Mouse (Mus musculus) hindbrain, postnatal 0 days (tissue): ENCODE data around the gene Aes. TPM values are rescaled to one million over a fixed set of nuclear protein-coding genes. Genes with fewer than 3 reads are reported as not detected.

Experiments
- ATAC-seq: fragments of 200-750 bp; cut with Nextera tagmentation; 2 replicates; pipeline ENCODE4 v1.8.0; 2017; ENCODE audit warnings: mild to moderate bottlenecking, moderate TSS enrichment, moderate library complexity
- DNase-seq: peaks from one replicate; pipeline ENCODE4 v3.0.0-alpha.2; 2015; ENCODE audit warnings: low spot score
- H3K27ac ChIP-seq: fragments of 300-500 bp; sonication (generic); 2 replicates; pipeline ENCODE4 v1.5.1; 2014; ENCODE audit warnings: mild to moderate bottlenecking
- H3K27me3 ChIP-seq: fragments of 300-500 bp; sonication (generic); 2 replicates; pipeline ENCODE4 v1.6.1; 2014; ENCODE audit warnings: low read length, mixed read lengths; ENCODE audit not compliant: insufficient read depth
- H3K36me3 ChIP-seq: fragments of 300-500 bp; sonication (generic); 2 replicates; pipeline ENCODE4 v1.6.1; 2014; ENCODE audit warnings: low read length, mixed read lengths; ENCODE audit not compliant: insufficient read depth
- H3K4me1 ChIP-seq: fragments of 300-500 bp; sonication (generic); 2 replicates; pipeline ENCODE4 v1.6.1; 2014; ENCODE audit warnings: antibody characterized with exemption, low read length, mixed read lengths; ENCODE audit not compliant: insufficient read depth
- H3K4me2 ChIP-seq: fragments of 300-500 bp; sonication (generic); 2 replicates; pipeline ENCODE4 v1.6.1; 2014; ENCODE audit warnings: low read depth, mild to moderate bottlenecking, low read length, moderate library complexity, mixed read lengths
- H3K4me3 ChIP-seq: fragments of 300-500 bp; sonication (generic); 2 replicates; pipeline ENCODE4 v1.5.1; 2014; ENCODE audit warnings: low read length
- H3K9ac ChIP-seq: fragments of 300-500 bp; sonication (generic); replicated peaks from 2 replicates; pipeline ENCODE4 v1.6.1; 2014; ENCODE audit warnings: mild to moderate bottlenecking, low read length, moderate library complexity, mixed read lengths
- H3K9me3 ChIP-seq: fragments of 300-500 bp; sonication (generic); 2 replicates; pipeline ENCODE4 v1.6.1; 2016; ENCODE audit warnings: low read length, mixed read lengths
- CTCF ChIP-seq: IDR thresholded peaks from 2 replicates; pipeline ENCODE4 v1.5.1; 2016; ENCODE audit warnings: antibody characterized with exemption, control low read depth, low read depth
- WGBS: fragments of 180-500 bp; shearing (Covaris S2); extraction: QIAGEN DNeasy Blood & Tissue Kit; methylation state at CpG from one replicate; pipeline ENCODE4 v1.1.7; 2014; 5-methylcytosine and 5-hydroxymethylcytosine counted together
- polyA plus RNA-seq: library from polyadenylated mRNA; unstranded; fragments of >200 nt; fragmentation: Nextera tagmentation; extraction: Ambion mirVana; gene quantifications from 2 replicates; pipeline ENCODE4 v1.2.1, GENCODE M21; 2015
- total RNA-seq: library from RNA; depleted of rRNA; stranded (reverse); fragments of >200 nt; gene quantifications from 2 replicates; pipeline ENCODE4 v1.2.3, GENCODE M21; 2014

Aes gene
- total and polyA plus RNA-seq, 2 experiments from 2014 or later = 635 to 834 TPM

- Histone ChIP-seq H3K4me2 (no peak overlapping the region), H3K9ac (no peak overlapping the region), H3K4me1 (no peaks in the 10 kb centered on the region), H3K27me3 (peaks cover 3% of the 10 kb centered on the region; the same call in 1 of the 2 replicates), H3K4me3 (no peak overlapping the region), H3K36me3 (no peaks in the 10 kb centered on the region), H3K27ac (no peak overlapping the region), H3K9me3 (no peaks in the 10 kb centered on the region)
- WGBS = 74% methylated on average over 3 of the region's 3 CpGs
- ATAC-seq = no peak
- TF ChIP-seq CTCF = no peak
- DNase-seq = no peak
Observed at GRCm38 (mm10) chr10:81519978-81520365, 39.3 kb upstream of the Aes start.

- TF ChIP-seq CTCF = no peak
- WGBS = 76% methylated on average over 6 of the region's 6 CpGs
- no peak for DNase-seq
- ATAC-seq = no peak
- Histone ChIP-seq H3K9me3 (no peaks in the 10 kb centered on the region), H3K27me3 (no peaks in the 10 kb centered on the region), H3K36me3 (no peaks in the 10 kb centered on the region), H3K4me3 (no peak overlapping the region), H3K4me2 (0 out of 2 replicates have a peak overlapping the region, but pooled peaks have one; percentile 2), H3K27ac (no peak overlapping the region), H3K4me1 (no peaks in the 10 kb centered on the region), H3K9ac (no peak overlapping the region)
Observed at GRCm38 (mm10) chr10:81523142-81523541, 36.1 kb upstream of the Aes start.

GRCm38 (mm10) chr10:81523570-81523969 is 35.7 kb upstream of the Aes start:
- Histone ChIP-seq H3K36me3 (peaks cover 2% of the 10 kb centered on the region; the same call in 1 of the 2 replicates), H3K27me3 (no peaks in the 10 kb centered on the region), H3K4me1 (no peaks in the 10 kb centered on the region), H3K4me3 (no peak overlapping the region), H3K27ac (no peak overlapping the region), H3K4me2 (0 out of 2 replicates have a peak overlapping the region, but pooled peaks have one; percentile 2), H3K9me3 (no peaks in the 10 kb centered on the region), H3K9ac (no peak overlapping the region)
- DNase-seq (no peak), ATAC-seq (no peak)
- no peak for TF ChIP-seq CTCF
- WGBS = 27% methylated on average over 19 of the region's 19 CpGs

GRCm38 (mm10) chr10:81524051-81524605 is 35.2 kb upstream of the Aes start, which contains the start of gene Gna15:
TSS of gene Gna15 (minus strand) at chr10:81524225.
- Histone ChIP-seq H3K36me3 (peaks cover 7% of the 10 kb centered on the region; the same call in 1 of the 2 replicates), H3K9ac (no peak within 1 kb of the TSS), H3K27me3 (no peaks in the 10 kb centered on the region), H3K4me1 (no peaks in the 10 kb centered on the region), H3K9me3 (no peaks in the 10 kb centered on the region), H3K4me3 (no peak within 1 kb of the TSS), H3K27ac (no peak within 1 kb of the TSS), H3K4me2 (0 out of 2 replicates have a peak within 1 kb of the TSS, but pooled peaks have one; percentile 2)
- 32% methylated on average over 9 of the region's 9 CpGs for WGBS
- DNase-seq = no peak
- ATAC-seq = peak; percentile 46; the same call in 1 of the 2 replicates
- no peak for TF ChIP-seq CTCF

- Histone ChIP-seq H3K4me3 (no peak overlapping the region), H3K9me3 (no peaks in the 10 kb centered on the region), H3K36me3 (peaks cover 17% of the 10 kb centered on the region; the same call in 1 of the 2 replicates), H3K4me2 (no peak overlapping the region), H3K4me1 (no peaks in the 10 kb centered on the region), H3K9ac (no peak overlapping the region), H3K27ac (no peak overlapping the region), H3K27me3 (no peaks in the 10 kb centered on the region)
- 73% methylated on average over 12 of the region's 13 CpGs for WGBS
- no peak for TF ChIP-seq CTCF
- ATAC-seq (no peak), DNase-seq (no peak)
Observed at GRCm38 (mm10) chr10:81525017-81525694, 34.1 kb upstream of the Aes start.

GRCm38 (mm10) chr10:81526779-81527178 is 32.5 kb upstream of the Aes start:
- H3K9ac ChIP-seq = no peak overlapping the region
- no peaks in the 10 kb centered on the region for H3K27me3 ChIP-seq
- WGBS = 19% methylated on average over 14 of the region's 14 CpGs
- ATAC-seq (peak; percentile 43; the same call in 1 of the 2 replicates), DNase-seq (peak; percentile 66)
- H3K4me2 ChIP-seq = no peak overlapping the region
- peak; percentile 91 for TF ChIP-seq CTCF
- H3K4me1 ChIP-seq = no peaks in the 10 kb centered on the region
- no peak overlapping the region for H3K27ac ChIP-seq
- H3K9me3 ChIP-seq = no peaks in the 10 kb centered on the region
- H3K36me3 ChIP-seq = peaks cover 31% of the 10 kb centered on the region; the same call in 1 of the 2 replicates
- no peak overlapping the region for H3K4me3 ChIP-seq

GRCm38 (mm10) chr10:81534826-81535225 is 24.5 kb upstream of the Aes start:
- no peak overlapping the region for H3K9ac ChIP-seq
- DNase-seq (no peak), ATAC-seq (no peak)
- no peaks in the 10 kb centered on the region for H3K27me3 ChIP-seq
- no peak for TF ChIP-seq CTCF
- H3K4me2 ChIP-seq = no peak overlapping the region
- 73% methylated on average over 16 of the region's 16 CpGs for WGBS
- H3K9me3 ChIP-seq = no peaks in the 10 kb centered on the region
- no peak overlapping the region for H3K27ac ChIP-seq
- no peak overlapping the region for H3K4me3 ChIP-seq
- H3K36me3 ChIP-seq = peaks cover 16% of the 10 kb centered on the region; the same call in 1 of the 2 replicates
- H3K4me1 ChIP-seq = no peaks in the 10 kb centered on the region
